Mouse (Mus musculus): Measurements from ENCODE around the gene Zfp385a. TPM values are rescaled to one million over a fixed set of nuclear protein-coding genes. Genes with fewer than 3 reads are reported as not detected.

Gene Zfp385a
- polyA plus RNA-seq, 1 experiment from 2014 or later = 23.1 TPM

DNA sequence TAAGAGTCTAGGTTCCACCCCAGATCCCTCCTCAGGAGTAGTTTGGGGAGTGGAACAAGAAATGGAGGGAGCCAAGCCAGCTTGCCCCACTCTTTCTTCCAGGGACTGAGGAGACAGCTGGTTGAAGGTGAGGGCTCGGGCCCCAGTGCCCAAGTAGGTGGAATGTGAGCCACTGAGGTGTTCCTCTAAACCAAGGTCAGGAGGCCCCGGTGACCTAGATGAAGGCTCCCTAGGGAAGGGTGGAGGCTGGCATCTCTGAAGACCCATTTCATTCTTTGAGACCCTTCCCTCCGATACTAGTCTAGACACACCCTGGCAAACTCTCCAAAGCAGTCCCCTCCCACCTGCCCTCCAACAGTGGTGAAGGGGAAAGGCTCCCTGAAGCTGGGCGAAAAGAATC is 17.5 kb downstream of the Zfp385a start:
- Histone ChIP-seq H3K9me3 (no peaks in the 10 kb centered on the region), H3K27ac (peak overlapping the region; percentile 95), H3K4me3 (peak overlapping the region; percentile 80), H3K36me3 (replicated peaks) (peaks cover 30% of the 10 kb centered on the region), H3K4me1 (peaks cover 50% of the 10 kb centered on the region), H3K27me3 (ENCODE audit: poor library complexity, severe bottlenecking) (no peaks in the 10 kb centered on the region)
- 42% methylated on average over 4 of the region's 4 CpGs for WGBS
- no peak for DNase-seq (ENCODE audit: extremely low spot score, low spot score)

DNA sequence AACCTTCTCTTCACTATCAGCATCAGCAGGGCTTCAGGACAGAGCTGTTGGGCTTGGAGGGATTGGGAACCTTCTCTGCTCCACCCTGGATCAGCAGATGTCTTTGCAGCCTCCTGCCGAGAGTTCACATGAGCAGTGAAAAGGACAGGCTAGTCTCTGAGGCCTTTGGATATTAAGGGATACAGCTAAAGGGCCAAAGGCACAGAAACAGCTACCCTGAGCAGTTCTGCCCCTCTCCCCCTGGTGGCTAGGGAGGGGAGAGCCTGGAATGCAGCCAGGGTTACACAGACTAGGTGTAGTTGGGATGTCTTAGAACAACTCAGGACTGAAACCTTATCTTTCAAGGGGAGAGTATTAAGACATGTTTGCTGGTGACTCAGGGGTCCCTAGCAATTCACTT is 18.8 kb downstream of the Zfp385a start:
- Histone ChIP-seq H3K27ac (no peak overlapping the region), H3K4me3 (no peak overlapping the region; the same call in 1 of the 2 replicates), H3K36me3 (replicated peaks) (peaks cover 43% of the 10 kb centered on the region), H3K27me3 (ENCODE audit: poor library complexity, severe bottlenecking) (no peaks in the 10 kb centered on the region), H3K4me1 (peaks cover 51% of the 10 kb centered on the region), H3K9me3 (no peaks in the 10 kb centered on the region)
- DNase-seq (ENCODE audit: extremely low spot score, low spot score) = no peak
- WGBS = 64% methylated on average over 1 of the region's 1 CpGs

DNA sequence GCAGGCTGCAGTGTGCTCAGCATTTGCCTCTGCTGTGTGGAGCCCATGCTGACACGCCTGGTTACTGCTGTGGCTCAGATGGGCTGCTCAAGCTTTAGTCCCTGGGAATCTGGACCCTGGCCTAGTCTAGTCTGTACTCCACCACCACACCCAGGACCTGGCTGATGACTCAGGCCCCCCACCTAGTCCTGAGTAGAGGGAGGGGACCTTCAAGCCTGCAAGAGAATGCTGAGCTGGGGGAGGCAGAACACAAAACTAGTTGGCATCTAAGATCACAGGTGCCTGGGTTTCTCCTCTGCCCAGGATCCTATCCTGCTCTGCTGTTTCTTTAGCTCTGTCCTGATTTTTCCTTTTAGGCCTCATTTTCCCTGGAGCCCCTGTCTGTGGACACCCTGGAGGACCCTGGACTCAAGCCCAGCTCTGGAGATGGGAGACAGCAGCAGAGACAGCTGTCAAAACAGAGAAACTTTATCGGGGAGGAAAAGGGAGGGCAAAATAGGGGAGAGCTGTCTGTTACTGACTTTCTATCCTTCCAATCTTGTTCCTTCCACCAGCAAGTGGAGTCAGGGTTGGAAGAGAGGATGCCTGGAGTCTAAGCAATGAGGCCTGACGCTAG is 21.6 kb downstream of the Zfp385a start:
- Histone ChIP-seq H3K36me3 (replicated peaks) (peaks cover 57% of the 10 kb centered on the region), H3K4me1 (peaks cover 64% of the 10 kb centered on the region), H3K4me3 (no peak overlapping the region), H3K27ac (peak overlapping the region; percentile 15; the same call in 1 of the 2 replicates), H3K9me3 (no peaks in the 10 kb centered on the region), H3K27me3 (ENCODE audit: poor library complexity, severe bottlenecking) (peaks cover 14% of the 10 kb centered on the region)
- DNase-seq (ENCODE audit: extremely low spot score, low spot score) = no peak
- 76% methylated on average over 3 of the region's 3 CpGs for WGBS

DNA sequence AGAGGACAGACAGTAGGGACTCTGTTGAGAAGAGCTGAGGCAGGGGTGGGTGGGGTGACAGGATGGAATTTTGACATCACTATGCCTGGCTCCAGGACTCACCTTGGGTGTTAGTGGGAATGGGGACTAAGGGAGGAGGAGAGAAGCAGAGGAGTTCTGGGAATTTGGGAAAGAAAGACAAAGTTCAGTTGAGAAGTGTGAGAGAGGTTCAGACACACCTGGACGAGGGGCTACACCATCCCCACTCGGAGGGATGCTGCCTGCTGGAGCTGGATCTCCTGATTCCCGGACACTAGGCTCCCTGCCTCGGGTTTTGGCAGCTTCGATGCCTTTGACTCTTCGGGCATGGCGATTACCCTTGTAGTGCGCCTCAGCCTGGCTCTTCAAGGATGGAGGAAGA is 22.2 kb downstream of the Zfp385a start:
- no peak overlapping the region for H3K4me3 ChIP-seq
- peaks cover 65% of the 10 kb centered on the region for H3K4me1 ChIP-seq
- no peak for DNase-seq (ENCODE audit: extremely low spot score, low spot score)
- H3K9me3 ChIP-seq = no peaks in the 10 kb centered on the region
- 89% methylated on average over 8 of the region's 8 CpGs for WGBS
- peaks cover 57% of the 10 kb centered on the region for H3K36me3 ChIP-seq (replicated peaks)
- H3K27me3 ChIP-seq (ENCODE audit: poor library complexity, severe bottlenecking) = peaks cover 14% of the 10 kb centered on the region
- H3K27ac ChIP-seq = no peak overlapping the region

DNA sequence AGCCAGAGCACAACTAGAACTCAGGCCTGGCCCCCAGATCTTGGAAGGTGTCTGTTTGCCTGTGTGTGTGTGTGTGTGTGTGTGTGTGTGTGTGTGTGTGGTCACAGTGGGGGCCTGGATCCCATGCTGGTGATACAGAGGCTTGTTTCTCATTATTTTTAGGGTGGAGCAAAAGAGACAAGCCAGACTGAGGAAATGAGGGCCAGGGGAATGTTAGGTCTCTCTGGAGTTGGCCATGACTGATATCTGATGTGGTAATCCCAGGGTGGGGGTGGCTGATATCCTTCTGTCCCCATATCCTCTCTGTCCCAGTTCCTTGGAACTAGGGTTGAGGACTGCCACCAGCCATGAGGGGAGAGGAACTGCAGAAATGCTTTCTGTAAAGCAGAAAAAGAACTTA is 22.8 kb downstream of the Zfp385a start:
- peaks cover 60% of the 10 kb centered on the region for H3K4me1 ChIP-seq
- peaks cover 14% of the 10 kb centered on the region for H3K27me3 ChIP-seq (ENCODE audit: poor library complexity, severe bottlenecking)
- no peaks in the 10 kb centered on the region for H3K9me3 ChIP-seq
- DNase-seq (ENCODE audit: extremely low spot score, low spot score) = no peak
- H3K27ac ChIP-seq = no peak overlapping the region
- H3K4me3 ChIP-seq = no peak overlapping the region
- H3K36me3 ChIP-seq (replicated peaks) = peaks cover 57% of the 10 kb centered on the region

- peaks cover 57% of the 10 kb centered on the region for H3K36me3 ChIP-seq (replicated peaks)
- peaks cover 51% of the 10 kb centered on the region for H3K4me1 ChIP-seq
- H3K4me3 ChIP-seq = no peak overlapping the region
- no peaks in the 10 kb centered on the region for H3K9me3 ChIP-seq
- 90% methylated on average over 10 of the region's 10 CpGs for WGBS
- H3K27me3 ChIP-seq (ENCODE audit: poor library complexity, severe bottlenecking) = peaks cover 14% of the 10 kb centered on the region
- H3K27ac ChIP-seq = no peak overlapping the region
- DNase-seq (ENCODE audit: extremely low spot score, low spot score) = no peak
These were observed 23.7 kb downstream of the Zfp385a start for GRCm38 (mm10) chr15:103315979-103316776.

DNA sequence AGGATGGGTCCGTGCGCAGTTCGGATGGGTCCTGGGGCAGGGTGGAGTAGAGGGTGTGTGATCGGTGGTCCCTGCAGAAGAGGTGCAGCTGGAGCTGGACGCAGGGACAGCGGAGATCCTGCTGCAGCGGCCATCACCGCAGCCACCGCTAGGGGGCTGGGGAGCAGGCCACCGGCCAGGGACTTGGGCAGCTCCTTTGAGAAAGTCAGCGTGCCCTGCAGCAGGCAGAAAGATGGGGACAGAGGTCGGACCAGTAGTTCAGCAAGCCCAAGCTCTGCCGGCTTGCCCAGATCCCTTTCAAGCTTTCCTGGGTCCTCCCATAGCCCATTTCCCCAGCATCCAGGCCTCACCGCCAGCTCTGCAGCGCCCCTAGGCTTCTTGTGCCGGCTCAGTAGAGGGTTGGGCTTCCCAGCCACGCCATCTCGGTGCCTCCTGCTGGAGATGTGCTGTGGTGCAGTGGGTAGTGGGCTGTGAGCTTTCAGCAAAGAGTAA is 24.8 kb downstream of the Zfp385a start:
- Histone ChIP-seq H3K36me3 (replicated peaks) (peaks cover 51% of the 10 kb centered on the region), H3K27ac (peak overlapping the region; percentile 77), H3K27me3 (ENCODE audit: poor library complexity, severe bottlenecking) (peaks cover 21% of the 10 kb centered on the region), H3K4me1 (peaks cover 41% of the 10 kb centered on the region), H3K9me3 (no peaks in the 10 kb centered on the region), H3K4me3 (peak overlapping the region; percentile 45)
- DNase-seq (ENCODE audit: extremely low spot score, low spot score) = peak; percentile 87
- 2% methylated on average over 18 of the region's 18 CpGs for WGBS

- no peak for DNase-seq (ENCODE audit: extremely low spot score, low spot score)
- Histone ChIP-seq H3K4me3 (peak overlapping the region; percentile 45), H3K27ac (peak overlapping the region; percentile 77), H3K27me3 (ENCODE audit: poor library complexity, severe bottlenecking) (peaks cover 30% of the 10 kb centered on the region), H3K9me3 (no peaks in the 10 kb centered on the region), H3K36me3 (replicated peaks) (peaks cover 45% of the 10 kb centered on the region), H3K4me1 (peaks cover 42% of the 10 kb centered on the region)
- 31% methylated on average over 22 of the region's 22 CpGs for WGBS
These were observed 25.7 kb downstream of the Zfp385a start for GRCm38 (mm10) chr15:103314181-103314580.

DNA sequence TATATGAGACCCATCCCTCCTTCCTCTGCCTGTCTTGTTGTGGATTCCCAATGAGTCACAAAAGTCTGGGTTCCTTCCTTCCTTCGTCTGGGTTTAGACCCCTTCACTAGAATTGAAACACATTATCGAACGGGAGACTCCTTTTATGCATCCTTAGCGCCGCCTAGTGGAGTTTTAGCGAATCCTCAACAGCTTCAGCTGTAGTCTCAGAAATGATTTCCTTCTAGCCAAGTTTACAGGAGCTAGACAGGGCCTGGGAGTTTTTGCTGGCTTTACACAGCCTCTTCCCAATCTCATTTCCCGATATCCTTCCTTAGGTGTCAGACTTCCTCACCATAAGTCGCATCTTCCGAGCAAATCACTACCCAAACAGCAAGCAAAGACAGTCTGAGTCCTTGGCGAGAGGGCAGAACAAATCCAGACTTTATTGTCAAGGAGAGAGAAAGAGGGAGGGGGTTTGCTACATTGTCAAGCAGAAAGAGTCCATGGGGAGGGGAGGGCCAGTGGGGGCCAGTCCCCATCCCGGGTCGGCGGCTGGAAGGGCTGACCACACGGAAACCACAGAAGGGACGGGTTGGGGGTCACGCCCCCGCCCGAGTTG is 26.3 kb downstream of the Zfp385a start:
- peak overlapping the region; percentile 77 for H3K27ac ChIP-seq
- peak overlapping the region; percentile 45 for H3K4me3 ChIP-seq
- WGBS = 19% methylated on average over 18 of the region's 18 CpGs

GRCm38 (mm10) chr15:103310365-103310910 is 29.5 kb downstream of the Zfp385a start, which contains the start of gene Gpr84:
Gene Gpr84 (minus strand): TSS chr15:103310612.
- no peak for DNase-seq (ENCODE audit: extremely low spot score, low spot score)
- H3K9me3 ChIP-seq = no peaks in the 10 kb centered on the region
- no peak within 1 kb of the TSS for H3K27ac ChIP-seq
- peaks cover 8% of the 10 kb centered on the region for H3K36me3 ChIP-seq (replicated peaks)
- 75% methylated on average over 6 of the region's 6 CpGs for WGBS
- H3K27me3 ChIP-seq (ENCODE audit: poor library complexity, severe bottlenecking) = peaks cover 47% of the 10 kb centered on the region
- peaks cover 59% of the 10 kb centered on the region for H3K4me1 ChIP-seq
- no peak within 1 kb of the TSS for H3K4me3 ChIP-seq

More for the DNA sequence above, 26.3 kb downstream of the Zfp385a start:
- no peak for DNase-seq (ENCODE audit: extremely low spot score, low spot score)
- peaks cover 36% of the 10 kb centered on the region for H3K27me3 ChIP-seq (ENCODE audit: poor library complexity, severe bottlenecking)
- no peaks in the 10 kb centered on the region for H3K9me3 ChIP-seq
- H3K36me3 ChIP-seq (replicated peaks) = peaks cover 39% of the 10 kb centered on the region
- H3K4me1 ChIP-seq = peaks cover 48% of the 10 kb centered on the region

GRCm38 (mm10) chr15:103308876-103309580 is 30.9 kb downstream of the Zfp385a start:
- H3K4me3 ChIP-seq = peak overlapping the region; percentile 11; the same call in 1 of the 2 replicates
- peak overlapping the region; percentile 48 for H3K27ac ChIP-seq
- peaks cover 38% of the 10 kb centered on the region for H3K27me3 ChIP-seq (ENCODE audit: poor library complexity, severe bottlenecking)
- no peak for DNase-seq (ENCODE audit: extremely low spot score, low spot score)
- H3K9me3 ChIP-seq = no peaks in the 10 kb centered on the region
- H3K4me1 ChIP-seq = peaks cover 58% of the 10 kb centered on the region
- 66% methylated on average over 26 of the region's 26 CpGs for WGBS
- no peaks in the 10 kb centered on the region for H3K36me3 ChIP-seq (replicated peaks)

Data from forebrain, embryonic 10.5 days (tissue).